Mouse (Mus musculus): ENCODE data around the gene Zc3h18. TPM values are rescaled to one million over a fixed set of nuclear protein-coding genes. Genes with fewer than 3 reads are reported as not detected.

The Zc3h18 gene
- total RNA-seq (2021), result 10 to 100 TPM; 35.4 to 39.2 TPM
- long read RNA-seq, experiment 1, transcript Zc3h18-202 (18 exons, 3,705 nt), result major isoform, 14 of 24 reads
- long read RNA-seq, experiment 1, partial matches to known transcripts, result 4 of 24 reads
- long read RNA-seq, experiment 1, other reads (novel, unspliced or antisense), result 5 of 24 reads
- long read RNA-seq, experiment 2, full-length matches to known transcripts, result 18 of 31 reads
- long read RNA-seq, experiment 2, partial matches to known transcripts, result 4 of 31 reads
- long read RNA-seq, experiment 2, other reads (novel, unspliced or antisense), result 9 of 31 reads

GRCm38 (mm10) chr8:122376365-122377231 is at the start of gene Zc3h18:
Gene Zc3h18, plus strand, starts transcription at chr8:122376609.
- peak; percentile 99 to 100 for DNase-seq (ENCODE audit: low spot score in 2 of 2)

GRCm38 (mm10) chr8:122329072-122329471 is 47.3 kb upstream of the Zc3h18 start:
- no peak for DNase-seq (ENCODE audit: low spot score in 2 of 2)

GRCm38 (mm10) chr8:122329553-122330239 is 46.7 kb upstream of the Zc3h18 start:
- DNase-seq (ENCODE audit: low spot score in 2 of 2), result no peak

- no peak for DNase-seq (ENCODE audit: low spot score in 2 of 2)
Measured at GRCm38 (mm10) chr8:122330446-122331133, 45.8 kb upstream of the Zc3h18 start.

- no peak for DNase-seq (ENCODE audit: low spot score in 2 of 2)
Measured at GRCm38 (mm10) chr8:122331134-122331523, 45.3 kb upstream of the Zc3h18 start.

GRCm38 (mm10) chr8:122332753-122333506 is 43.5 kb upstream of the Zc3h18 start:
- DNase-seq (ENCODE audit: low spot score in 2 of 2), result peak; percentile 82 to 87

GRCm38 (mm10) chr8:122333531-122333930 is 42.9 kb upstream of the Zc3h18 start:
- no peak for DNase-seq (ENCODE audit: low spot score in 2 of 2)

- DNase-seq (ENCODE audit: low spot score in 2 of 2), result no peak
Measured at GRCm38 (mm10) chr8:122334791-122335490, 41.5 kb upstream of the Zc3h18 start.

GRCm38 (mm10) chr8:122335638-122336250 is 40.7 kb upstream of the Zc3h18 start:
- DNase-seq (ENCODE audit: low spot score in 2 of 2), result no peak

- DNase-seq (ENCODE audit: low spot score in 2 of 2), result peak; percentile 41 to 42
Measured at GRCm38 (mm10) chr8:122336251-122336910, 40.0 kb upstream of the Zc3h18 start.

GRCm38 (mm10) chr8:122338852-122339251 is 37.6 kb upstream of the Zc3h18 start:
- DNase-seq (ENCODE audit: low spot score in 2 of 2), result no peak

- no peak for DNase-seq (ENCODE audit: low spot score in 2 of 2)
Measured at GRCm38 (mm10) chr8:122340761-122341160, 35.6 kb upstream of the Zc3h18 start.

- DNase-seq (ENCODE audit: low spot score in 2 of 2), result no peak
Measured at GRCm38 (mm10) chr8:122341790-122342189, 34.6 kb upstream of the Zc3h18 start.

- no peak for DNase-seq (ENCODE audit: low spot score in 2 of 2)
Measured at GRCm38 (mm10) chr8:122342362-122342761, 34.0 kb upstream of the Zc3h18 start.

GRCm38 (mm10) chr8:122342806-122343209 is 33.6 kb upstream of the Zc3h18 start:
- DNase-seq (ENCODE audit: low spot score in 2 of 2), result no peak

- DNase-seq (ENCODE audit: low spot score in 2 of 2), result no peak
Measured at GRCm38 (mm10) chr8:122343341-122343740, 33.1 kb upstream of the Zc3h18 start.

GRCm38 (mm10) chr8:122343758-122344157 is 32.7 kb upstream of the Zc3h18 start:
- DNase-seq (ENCODE audit: low spot score in 2 of 2), result no peak

GRCm38 (mm10) chr8:122344219-122344618 is 32.2 kb upstream of the Zc3h18 start:
- no peak for DNase-seq (ENCODE audit: low spot score in 2 of 2)

Data from layer of hippocampus, postnatal 14 days (tissue).